Mouse (Mus musculus) limb, embryonic 14.5 days (tissue): Measurements from ENCODE around the gene Apip. TPM values are rescaled to one million over a fixed set of nuclear protein-coding genes. Genes with fewer than 3 reads are reported as not detected.

Experiments
- ATAC-seq: fragments of 200-750 bp; cut with Nextera tagmentation; 2 replicates; pipeline ENCODE4 v1.8.0; 2017; ENCODE audit warnings: low read depth, moderate number of reproducible peaks, moderate TSS enrichment; ENCODE audit not compliant: low FRiP score
- DNase-seq: peaks from one replicate; pipeline ENCODE4 v3.0.0-alpha.2; 2015; ENCODE audit warnings: low spot score
- H3K27ac ChIP-seq: fragments of 300-500 bp; sonication (generic); replicated peaks from 2 replicates; pipeline ENCODE4 v1.5.1; 2014; ENCODE audit warnings: low read depth, mild to moderate bottlenecking, low read length, moderate library complexity, mixed read lengths
- H3K27me3 ChIP-seq: fragments of 300-500 bp; sonication (generic); 2 replicates; pipeline ENCODE4 v1.6.1; 2014; ENCODE audit warnings: low read length, mixed read lengths; ENCODE audit not compliant: control insufficient read depth, insufficient read depth
- H3K36me3 ChIP-seq: fragments of 300-500 bp; sonication (generic); 2 replicates; pipeline ENCODE4 v1.6.1; 2014; ENCODE audit warnings: mild to moderate bottlenecking, low read length, moderate library complexity, mixed read lengths; ENCODE audit not compliant: control insufficient read depth, insufficient read depth
- H3K4me1 ChIP-seq: fragments of 300-500 bp; sonication (generic); 2 replicates; pipeline ENCODE4 v1.6.1; 2014; ENCODE audit warnings: antibody characterized with exemption, low read length, mixed read lengths; ENCODE audit not compliant: control insufficient read depth, insufficient read depth
- H3K4me2 ChIP-seq: fragments of 300-500 bp; sonication (generic); replicated peaks from 2 replicates; pipeline ENCODE4 v1.6.1; 2014; ENCODE audit warnings: low read depth, mild to moderate bottlenecking, low read length, moderate library complexity; ENCODE audit not compliant: severe bottlenecking
- H3K4me3 ChIP-seq: fragments of 300-500 bp; sonication (generic); replicated peaks from 2 replicates; pipeline ENCODE4 v1.5.1; 2014; ENCODE audit warnings: low read length
- H3K9ac ChIP-seq: fragments of 300-500 bp; sonication (generic); 2 replicates; pipeline ENCODE4 v1.6.1; 2014; ENCODE audit warnings: mild to moderate bottlenecking, low read depth, low read length, moderate library complexity; ENCODE audit not compliant: severe bottlenecking
- H3K9me3 ChIP-seq: fragments of 300-500 bp; sonication (generic); 2 replicates; pipeline ENCODE4 v1.6.1; 2016; ENCODE audit warnings: low read length; ENCODE audit not compliant: control insufficient read depth
- POLR2A ChIP-seq: fragments of 200-500 bp; IDR thresholded peaks from 2 replicates; pipeline ENCODE4 v1.8.0; 2012; ENCODE audit warnings: inconsistent platforms, mild to moderate bottlenecking, moderate library complexity, borderline replicate concordance; ENCODE audit not compliant: insufficient read depth, insufficient read length; ENCODE audit errors: extremely low read depth
- WGBS: fragments of 180-500 bp; shearing (Covaris S2); extraction: QIAGEN DNeasy Blood & Tissue Kit; methylation state at CpG from one replicate; pipeline ENCODE4 v1.1.7; 2014; 5-methylcytosine and 5-hydroxymethylcytosine counted together
- polyA plus RNA-seq, 2 experiments: library from polyadenylated mRNA; depleted of rRNA in 1 of 2; stranded (reverse) in 1 of 2; unstranded in 1 of 2; fragments of >200 nt; fragmentation: Nextera tagmentation in 1 of 2; extraction: Ambion mirVana in 1 of 2; gene quantifications; 2 replicates each; pipeline versions ENCODE4 v1.2.1 to v1.2.3; 2012 to 2014

Apip gene
- polyA plus RNA-seq, 2 experiments: 57.8 to 80.4 TPM

DNA sequence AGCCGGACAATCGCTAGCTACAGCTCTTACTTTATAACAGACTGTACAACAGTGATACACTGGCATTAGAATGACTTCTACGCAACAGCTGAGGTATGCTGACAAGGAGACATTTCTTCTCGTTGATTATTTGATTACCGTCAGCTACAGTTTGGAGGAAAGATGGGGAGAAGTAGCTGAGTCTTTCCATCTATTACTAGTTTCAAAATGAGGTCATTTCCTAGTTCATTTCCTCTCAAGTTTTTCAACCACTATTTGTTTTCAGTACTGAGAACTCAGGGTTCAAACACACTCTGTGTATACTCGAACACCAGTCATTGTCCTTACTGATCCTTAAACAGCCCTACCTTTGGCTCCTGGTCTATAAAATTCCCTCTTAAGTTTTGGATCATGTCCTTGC lies 17.7 kb upstream of the Apip start:
- 0 out of 2 replicates have a peak, but pooled peaks cover 5% of the 10 kb centered on the region for H3K36me3 ChIP-seq
- TF ChIP-seq POLR2A: no peak
- DNase-seq: no peak
- H3K4me3 ChIP-seq: no peak overlapping the region
- H3K9ac ChIP-seq: no peak overlapping the region
- no peaks in the 10 kb centered on the region for H3K27me3 ChIP-seq
- ATAC-seq: no peak
- 91% methylated on average over 6 of the region's 6 CpGs for WGBS
- H3K27ac ChIP-seq: no peak overlapping the region
- H3K4me2 ChIP-seq: no peak overlapping the region
- no peaks in the 10 kb centered on the region for H3K9me3 ChIP-seq
- H3K4me1 ChIP-seq: no peaks in the 10 kb centered on the region

DNA sequence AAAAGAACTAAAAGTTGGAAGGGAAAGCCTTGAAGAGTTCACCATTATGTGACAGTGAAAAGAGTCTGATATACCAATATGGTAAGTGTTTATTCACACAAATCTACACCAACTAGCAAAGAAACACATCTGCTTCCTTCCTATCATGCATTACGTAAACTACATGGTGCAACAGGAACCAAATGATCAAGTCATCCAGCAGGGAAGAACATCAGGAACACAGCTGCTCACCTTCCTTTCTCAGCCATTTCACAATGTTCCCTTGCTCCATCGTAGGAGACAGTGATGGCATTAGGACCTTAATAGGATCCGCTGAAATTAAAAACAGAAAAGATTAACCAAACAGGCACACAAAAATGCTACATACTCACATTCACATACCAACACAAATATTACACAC lies 15.2 kb upstream of the Apip start:
- H3K9me3 ChIP-seq: no peaks in the 10 kb centered on the region
- H3K27ac ChIP-seq: no peak overlapping the region
- H3K36me3 ChIP-seq: 0 out of 2 replicates have a peak, but pooled peaks cover 5% of the 10 kb centered on the region
- H3K4me3 ChIP-seq: no peak overlapping the region
- DNase-seq (no peak), ATAC-seq (no peak)
- H3K4me2 ChIP-seq: no peak overlapping the region
- H3K4me1 ChIP-seq: no peaks in the 10 kb centered on the region
- TF ChIP-seq POLR2A: no peak
- H3K27me3 ChIP-seq: no peaks in the 10 kb centered on the region
- 80% methylated on average over 3 of the region's 3 CpGs for whole genome bisulfite sequencing
- H3K9ac ChIP-seq: no peak overlapping the region

DNA sequence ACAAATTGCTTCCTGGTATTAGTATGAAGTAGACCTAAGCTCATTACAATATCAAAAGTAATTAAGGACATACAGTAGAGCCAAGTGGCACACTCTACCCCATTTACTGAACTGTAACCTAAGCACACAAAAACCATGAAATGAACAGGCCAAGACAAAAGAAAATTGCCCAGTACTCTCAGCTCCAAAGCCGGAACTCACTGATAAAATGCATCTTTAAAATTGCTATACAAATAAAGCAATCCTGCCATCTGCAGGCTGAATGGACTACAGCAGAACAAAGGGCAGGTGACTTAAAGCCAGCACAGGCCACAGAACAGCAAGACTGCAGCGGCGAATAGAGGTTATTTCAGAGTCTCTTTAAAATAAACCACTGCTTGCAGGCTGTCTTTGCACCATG lies 10.6 kb upstream of the Apip start:
- Histone ChIP-seq H3K27me3 (no peaks in the 10 kb centered on the region), H3K4me1 (no peaks in the 10 kb centered on the region), H3K9me3 (no peaks in the 10 kb centered on the region), H3K9ac (no peak overlapping the region), H3K27ac (no peak overlapping the region), H3K36me3 (no peaks in the 10 kb centered on the region), H3K4me3 (no peak overlapping the region), H3K4me2 (no peak overlapping the region)
- no peak for TF ChIP-seq POLR2A
- peak; percentile 44; the same call in 1 of the 2 replicates for ATAC-seq
- DNase-seq: peak; percentile 68
- 21% methylated on average over 3 of the region's 3 CpGs for WGBS

- Histone ChIP-seq H3K27ac (no peak overlapping the region), H3K9me3 (no peaks in the 10 kb centered on the region), H3K36me3 (no peaks in the 10 kb centered on the region), H3K9ac (no peak overlapping the region), H3K4me1 (peaks cover 3% of the 10 kb centered on the region; the same call in 1 of the 2 replicates), H3K4me3 (no peak overlapping the region), H3K4me2 (no peak overlapping the region), H3K27me3 (no peaks in the 10 kb centered on the region)
- WGBS: 78% methylated on average over 8 of the region's 8 CpGs
- TF ChIP-seq POLR2A: no peak
- no peak for ATAC-seq
- DNase-seq: no peak
Measured at GRCm38 (mm10) chr2:103066683-103067551, 6.6 kb upstream of the Apip start.

GRCm38 (mm10) chr2:103067552-103068207 lies 5.8 kb upstream of the Apip start:
- ATAC-seq: no peak
- no peak overlapping the region for H3K9ac ChIP-seq
- H3K4me1 ChIP-seq: peaks cover 7% of the 10 kb centered on the region; the same call in 1 of the 2 replicates

More at GRCm38 (mm10) chr2:103067552-103068207, 5.8 kb upstream of the Apip start:
- no peaks in the 10 kb centered on the region for H3K27me3 ChIP-seq
- H3K9me3 ChIP-seq: no peaks in the 10 kb centered on the region
- H3K36me3 ChIP-seq: no peaks in the 10 kb centered on the region
- H3K4me3 ChIP-seq: no peak overlapping the region
- no peak overlapping the region for H3K4me2 ChIP-seq
- no peak overlapping the region for H3K27ac ChIP-seq
- WGBS: 96% methylated on average over 2 of the region's 2 CpGs
- no peak for TF ChIP-seq POLR2A
- no peak for DNase-seq
